Mouse (Mus musculus) cortical plate, adult 2 months (tissue): ENCODE measurements around the gene Cyb561. TPM values are rescaled to one million over a fixed set of nuclear protein-coding genes. Genes with fewer than 3 reads are reported as not detected.

Experiments used
- H3K27ac ChIP-seq: fragments of 200-500 bp; 2 replicates; pipeline ENCODE4 v1.5.1; 2012; ENCODE audit warnings: low read length, control low read depth, inconsistent platforms; ENCODE audit not compliant: insufficient read depth
- H3K4me1 ChIP-seq: fragments of 200-500 bp; 2 replicates; pipeline ENCODE4 v1.6.1; 2011; ENCODE audit warnings: low read length; ENCODE audit not compliant: control insufficient read depth, insufficient read depth
- H3K4me3 ChIP-seq: fragments of 200-500 bp; 2 replicates; pipeline ENCODE4 v1.5.1; 2011; ENCODE audit warnings: mild to moderate bottlenecking, low read length, control low read depth; ENCODE audit not compliant: insufficient read depth
- CTCF ChIP-seq: fragments of 200-500 bp; IDR thresholded peaks from 2 replicates; pipeline ENCODE4 v1.5.1; 2011; ENCODE audit warnings: mild to moderate bottlenecking, control low read depth, low read length; ENCODE audit not compliant: insufficient read depth; ENCODE audit errors: extremely low read depth
- POLR2A ChIP-seq: fragments of 200-500 bp; IDR thresholded peaks from 2 replicates; pipeline ENCODE4 v1.6.1; 2011; ENCODE audit warnings: mild to moderate bottlenecking, low read length, control low read depth; ENCODE audit not compliant: insufficient read depth; ENCODE audit errors: extremely low read depth
- polyA plus RNA-seq: library from polyadenylated mRNA; depleted of rRNA; stranded (reverse); fragments of >200 nt; gene quantifications from 2 replicates; pipeline ENCODE4 v1.2.3, GENCODE M21; 2012

The Cyb561 gene
- polyA plus RNA-seq, 1 experiment: 67.1 TPM

DNA sequence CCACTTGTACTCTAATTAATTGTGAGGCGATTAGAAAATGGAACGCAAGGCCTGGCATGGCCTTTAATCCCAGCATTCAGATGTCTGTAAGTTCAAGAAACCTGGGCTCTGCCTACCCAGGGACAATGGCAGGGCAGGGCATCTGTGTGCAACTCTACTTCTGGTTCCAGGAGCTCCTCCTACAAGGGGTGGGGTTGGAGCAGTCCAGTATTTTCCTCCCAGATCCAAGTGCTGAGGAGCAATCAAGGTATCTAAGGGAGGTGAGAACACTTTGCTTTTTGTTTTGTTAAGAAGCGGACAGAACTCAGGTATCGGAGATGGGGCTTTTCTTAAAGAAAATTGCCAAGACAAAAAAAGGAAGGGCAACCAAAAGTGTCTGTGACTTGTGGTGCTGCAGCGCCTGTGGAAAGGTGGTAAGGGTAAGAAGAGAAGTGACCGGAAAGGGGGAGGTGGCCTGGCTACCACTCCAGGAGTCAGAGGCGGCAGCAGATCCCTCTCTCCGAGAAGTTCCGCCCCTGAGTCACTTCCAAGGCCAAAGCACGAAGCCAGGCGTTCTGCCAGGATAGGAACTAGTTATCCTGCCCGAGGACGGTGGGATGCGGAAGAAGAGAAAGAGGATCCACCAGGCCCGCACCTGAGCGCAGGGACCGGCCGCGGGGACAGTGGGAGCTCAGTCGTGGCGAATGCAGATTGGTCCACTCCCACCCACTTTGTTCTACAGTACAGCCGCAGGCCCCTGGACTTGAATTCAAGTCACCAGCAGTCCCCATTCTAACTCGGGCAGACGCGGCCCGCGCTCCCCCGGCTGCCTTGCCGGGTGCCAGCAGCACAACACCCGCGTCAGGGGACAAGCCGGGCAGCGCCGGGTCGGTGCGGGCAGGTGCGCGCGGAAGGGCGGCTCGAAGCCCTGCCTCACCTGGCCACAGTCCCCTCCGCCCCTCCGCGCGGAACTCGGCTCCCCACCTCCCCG lies 9.7 kb downstream of the Cyb561 start:
- TF ChIP-seq POLR2A (no peak), CTCF (no peak)
- Histone ChIP-seq H3K27ac (peak overlapping the region; percentile 70; the same call in 1 of the 2 replicates), H3K4me3 (peak overlapping the region; percentile 61), H3K4me1 (no peaks in the 10 kb centered on the region)

- Histone ChIP-seq H3K4me1 (no peaks in the 10 kb centered on the region), H3K4me3 (no peak overlapping the region), H3K27ac (no peak overlapping the region)
- TF ChIP-seq CTCF: no peak
- no peak for TF ChIP-seq POLR2A
These were observed 11.2 kb downstream of the Cyb561 start for GRCm38 (mm10) chr11:105941973-105942372.

DNA sequence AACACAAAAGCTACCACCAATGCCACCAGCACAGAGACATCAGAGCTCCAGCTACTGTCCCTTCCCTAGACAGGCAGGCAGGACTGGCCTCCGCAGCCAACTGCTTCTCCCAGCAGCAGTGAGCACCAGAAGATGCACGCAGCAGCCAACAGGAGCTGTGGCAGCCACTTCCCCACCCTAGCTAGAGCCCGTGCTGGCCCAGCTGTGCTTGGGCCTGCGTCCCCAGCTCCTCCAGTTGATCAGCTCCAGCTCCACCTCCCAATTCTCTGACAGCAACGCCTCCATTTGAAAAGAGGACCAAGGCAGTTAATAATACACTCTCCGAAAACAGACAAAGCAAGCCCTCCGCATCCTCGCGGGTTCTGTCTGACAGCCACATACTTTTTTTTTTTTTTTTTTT lies 14.4 kb downstream of the Cyb561 start:
- Histone ChIP-seq H3K27ac (no peak overlapping the region), H3K4me1 (peaks cover 2% of the 10 kb centered on the region; the same call in 1 of the 2 replicates), H3K4me3 (no peak overlapping the region)
- TF ChIP-seq CTCF (no peak), POLR2A (no peak)

- Histone ChIP-seq H3K4me3 (no peak overlapping the region), H3K4me1 (peaks cover 2% of the 10 kb centered on the region; the same call in 1 of the 2 replicates), H3K27ac (no peak overlapping the region)
- no peak for TF ChIP-seq POLR2A
- no peak for TF ChIP-seq CTCF
These were observed 16.2 kb downstream of the Cyb561 start for GRCm38 (mm10) chr11:105936974-105937373.

GRCm38 (mm10) chr11:105936200-105936599 lies 16.9 kb downstream of the Cyb561 start:
- peaks cover 2% of the 10 kb centered on the region; the same call in 1 of the 2 replicates for H3K4me1 ChIP-seq
- no peak for TF ChIP-seq CTCF
- no peak for TF ChIP-seq POLR2A
- no peak overlapping the region for H3K4me3 ChIP-seq
- no peak overlapping the region for H3K27ac ChIP-seq

GRCm38 (mm10) chr11:105935496-105935895 lies 17.6 kb downstream of the Cyb561 start:
- TF ChIP-seq POLR2A: no peak
- TF ChIP-seq CTCF: no peak
- Histone ChIP-seq H3K4me3 (no peak overlapping the region), H3K4me1 (peaks cover 2% of the 10 kb centered on the region; the same call in 1 of the 2 replicates), H3K27ac (no peak overlapping the region)

DNA sequence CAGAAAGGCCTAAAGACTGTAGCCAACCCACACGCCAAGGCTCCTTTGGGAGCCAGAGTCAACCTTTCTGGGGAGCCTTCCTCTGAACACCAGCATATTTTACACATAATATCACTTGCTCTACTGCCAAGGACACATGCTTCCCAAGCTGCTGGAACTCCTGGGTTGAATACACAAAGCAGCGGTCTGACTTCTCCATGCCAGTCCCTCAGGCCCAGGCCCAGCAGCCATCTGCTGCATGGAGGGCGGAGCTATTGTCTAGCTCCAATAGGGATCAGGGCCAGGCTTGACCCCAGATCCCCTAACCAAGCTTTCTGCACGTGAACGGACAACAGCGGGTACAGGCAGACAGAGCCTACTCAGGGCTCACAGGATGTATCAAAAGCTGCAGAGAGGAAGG lies 18.3 kb downstream of the Cyb561 start:
- Histone ChIP-seq H3K4me1 (peaks cover 2% of the 10 kb centered on the region; the same call in 1 of the 2 replicates), H3K27ac (no peak overlapping the region), H3K4me3 (no peak overlapping the region)
- TF ChIP-seq POLR2A: no peak

- Histone ChIP-seq H3K4me3 (no peak overlapping the region), H3K4me1 (peaks cover 2% of the 10 kb centered on the region; the same call in 1 of the 2 replicates), H3K27ac (no peak overlapping the region)
- TF ChIP-seq POLR2A (no peak), CTCF (no peak)
These were observed 18.8 kb downstream of the Cyb561 start for GRCm38 (mm10) chr11:105934303-105934711.

- H3K4me3 ChIP-seq: no peak overlapping the region
- H3K4me1 ChIP-seq: peaks cover 2% of the 10 kb centered on the region; the same call in 1 of the 2 replicates
- TF ChIP-seq CTCF (no peak), POLR2A (no peak)
- H3K27ac ChIP-seq: no peak overlapping the region
These were observed 19.4 kb downstream of the Cyb561 start for GRCm38 (mm10) chr11:105933746-105934145.

GRCm38 (mm10) chr11:105931380-105931779 lies 21.8 kb downstream of the Cyb561 start:
- H3K27ac ChIP-seq: no peak overlapping the region
- no peak overlapping the region for H3K4me3 ChIP-seq
- no peak for TF ChIP-seq CTCF
- no peak for TF ChIP-seq POLR2A
- peaks cover under 1% of the 10 kb centered on the region; the same call in 1 of the 2 replicates for H3K4me1 ChIP-seq
